Mouse (Mus musculus) myocyte (in vitro differentiated cells): ENCODE results near the gene Gapdh. TPM values are rescaled to one million over a fixed set of nuclear protein-coding genes. Genes with fewer than 3 reads are reported as not detected.

Source experiments
- H3K27me3 ChIP-seq: one replicate; pipeline ENCODE4 v1.6.1; 2011; ENCODE audit not compliant: control insufficient read depth, insufficient read depth, insufficient read length
- H3K36me3 ChIP-seq: one replicate; pipeline ENCODE4 v1.6.1; 2011; ENCODE audit not compliant: control insufficient read depth, insufficient read depth
- H3K4me2 ChIP-seq: one replicate; pipeline ENCODE4 v1.6.1; 2011; ENCODE audit warnings: low read depth, control low read depth
- H3K4me3 ChIP-seq: one replicate; pipeline ENCODE4 v1.5.1; 2011; ENCODE audit warnings: mild to moderate bottlenecking, control low read depth, moderate library complexity
- H3K79me2 ChIP-seq: one replicate; pipeline ENCODE4 v1.6.1; 2011; ENCODE audit not compliant: control insufficient read depth, insufficient read depth
- H3ac ChIP-seq: one replicate; pipeline ENCODE4 v1.6.1; 2011; ENCODE audit not compliant: control insufficient read depth, insufficient read length
- CEBPB ChIP-seq: IDR thresholded peaks from 2 replicates; pipeline ENCODE4 v1.6.1; 2011; ENCODE audit warnings: mild to moderate bottlenecking, moderate library complexity; ENCODE audit not compliant: poor library complexity, insufficient read depth, severe bottlenecking
- E2F4 ChIP-seq: IDR thresholded peaks from one replicate; pipeline ENCODE4 v1.6.1; 2011; ENCODE audit warnings: mild to moderate bottlenecking, control low read depth, moderate library complexity; ENCODE audit not compliant: insufficient read depth
- MAX ChIP-seq: IDR thresholded peaks from one replicate; pipeline ENCODE4 v1.6.1; 2011; ENCODE audit warnings: low read depth, mild to moderate bottlenecking, control low read depth
- MYOD1 ChIP-seq, 3 experiments: IDR thresholded peaks; one replicate each; pipeline ENCODE4 v1.6.1; 2011; ENCODE audit warnings: control low read depth in 2 of 3, low read depth in 2 of 3, mild to moderate bottlenecking in 2 of 3, moderate library complexity in 1 of 3; ENCODE audit not compliant: insufficient read length in 2 of 3, control insufficient read depth in 1 of 3
- MYOG ChIP-seq, 3 experiments: IDR thresholded peaks; one replicate each; pipeline ENCODE4 v1.6.1; 2011; ENCODE audit warnings: control low read depth in 2 of 3, low read depth in 2 of 3, mild to moderate bottlenecking in 2 of 3; ENCODE audit not compliant: insufficient read length in 2 of 3, control insufficient read depth in 1 of 3, insufficient read depth in 1 of 3
- POLR2A ChIP-seq: IDR thresholded peaks from one replicate; pipeline ENCODE4 v1.6.1; 2011; ENCODE audit warnings: low read depth, mild to moderate bottlenecking, control low read depth, moderate library complexity; ENCODE audit not compliant: insufficient read length
- POLR2AphosphoS2 ChIP-seq: IDR thresholded peaks from one replicate; pipeline ENCODE4 v1.6.1; 2011; ENCODE audit warnings: low read depth, control low read depth; ENCODE audit not compliant: insufficient read length
- REST ChIP-seq: IDR thresholded peaks from one replicate; pipeline ENCODE4 v1.6.1; 2011; ENCODE audit warnings: mild to moderate bottlenecking, control low read depth, moderate library complexity; ENCODE audit not compliant: insufficient read depth, insufficient read length
- SRF ChIP-seq: IDR thresholded peaks from one replicate; pipeline ENCODE4 v1.6.1; 2011; ENCODE audit warnings: low read depth; ENCODE audit not compliant: control insufficient read depth, insufficient read length
- TCF12 ChIP-seq: IDR thresholded peaks from one replicate; pipeline ENCODE4 v1.6.1; 2011; ENCODE audit warnings: mild to moderate bottlenecking, control low read depth; ENCODE audit not compliant: poor library complexity, insufficient read depth, severe bottlenecking
- TCF3 ChIP-seq: IDR thresholded peaks from one replicate; pipeline ENCODE4 v1.6.1; 2011; ENCODE audit warnings: low read depth, control low read depth; ENCODE audit not compliant: insufficient read length
- USF1 ChIP-seq: IDR thresholded peaks from one replicate; pipeline ENCODE4 v1.6.1; 2011; ENCODE audit warnings: low read depth, mild to moderate bottlenecking, control low read depth, moderate library complexity
- polyA plus RNA-seq: library from polyadenylated mRNA; unstranded; fragments of >200 nt; fragmentation: generic; extraction: Trizol; gene quantifications from one replicate; pipeline ENCODE4 v1.2.1, GENCODE M21; 2012; ENCODE audit warnings: missing spikeins

The Gapdh gene
- polyA plus RNA-seq, 1 experiment, result 9,871 TPM

DNA sequence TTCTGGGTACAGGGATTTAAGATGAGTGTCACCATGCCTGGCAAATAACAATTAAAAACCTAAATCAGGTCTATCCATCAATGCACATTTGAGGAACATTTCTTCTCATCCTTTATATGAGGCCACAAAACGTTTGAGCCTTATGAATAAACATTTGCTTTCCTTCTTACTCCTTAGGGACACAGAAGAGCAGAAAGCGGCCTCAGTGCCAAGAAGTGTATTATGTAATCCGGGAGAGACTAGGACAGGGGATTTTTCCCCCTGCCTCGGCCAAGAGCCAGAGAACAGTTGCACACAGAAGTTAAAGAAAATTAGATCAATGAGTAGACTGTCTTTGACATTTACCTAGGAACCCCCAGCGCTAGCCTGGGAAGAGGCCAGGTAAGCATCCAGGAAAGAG, 15.9 kb upstream of the Gapdh start:
- no peaks in the 10 kb centered on the region for H3K27me3 ChIP-seq
- H3ac ChIP-seq, result no peak overlapping the region
- TF ChIP-seq E2F4 (no peak), CEBPB (no peak), MAX (no peak), SRF (no peak)
- H3K79me2 ChIP-seq, result no peaks in the 10 kb centered on the region
- peaks cover 53% of the 10 kb centered on the region for H3K36me3 ChIP-seq
- no peak overlapping the region for H3K4me3 ChIP-seq
- no peak overlapping the region for H3K4me2 ChIP-seq

DNA sequence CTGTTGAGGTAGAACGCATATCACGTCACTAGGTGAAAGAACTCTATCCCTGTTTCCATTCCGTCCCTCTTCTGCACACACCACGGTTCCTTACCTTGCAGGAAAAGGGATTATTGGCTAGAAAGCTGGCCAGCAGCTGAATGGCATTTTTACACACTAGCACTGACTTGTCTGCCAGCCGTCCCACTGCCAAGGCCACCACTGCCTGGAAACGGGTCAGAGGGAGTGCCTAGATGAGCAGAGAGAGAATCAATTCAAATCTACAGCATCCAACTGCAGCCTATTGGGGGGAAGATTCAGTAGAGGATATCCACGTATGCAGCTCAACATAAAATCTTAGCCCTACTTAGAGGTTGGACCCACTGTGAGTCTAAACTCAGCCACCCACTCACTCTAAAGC, 13.3 kb upstream of the Gapdh start:
- Histone ChIP-seq H3K4me3 (no peak overlapping the region), H3K36me3 (peaks cover 31% of the 10 kb centered on the region), H3K79me2 (no peaks in the 10 kb centered on the region), H3ac (no peak overlapping the region), H3K27me3 (no peaks in the 10 kb centered on the region), H3K4me2 (no peak overlapping the region)
- TF ChIP-seq POLR2AphosphoS2 (no peak), USF1 (no peak), TCF3 (no peak), MYOG (IDR thresholded peaks at IDR 0.05; ENCODE audit: control insufficient read depth in 1 of 3, insufficient read depth in 1 of 3, insufficient read length in 2 of 3, low read depth in 2 of 3) (no peak), TCF12 (no peak), POLR2A (no peak), CEBPB (no peak), REST (no peak), SRF (no peak), MAX (no peak), MYOD1 (IDR thresholded peaks at IDR 0.05; ENCODE audit: control insufficient read depth in 1 of 3, insufficient read length in 2 of 3, low read depth in 2 of 3) (no peak), E2F4 (no peak)

- no peak for TF ChIP-seq E2F4
- no peak for TF ChIP-seq CEBPB
- TF ChIP-seq REST, result no peak
- TF ChIP-seq TCF12, result no peak
- no peak for TF ChIP-seq MYOD1 (IDR thresholded peaks at IDR 0.05; ENCODE audit: control insufficient read depth in 1 of 3, insufficient read length in 2 of 3, low read depth in 2 of 3)
- no peak for TF ChIP-seq POLR2A
- TF ChIP-seq SRF, result no peak
- no peak for TF ChIP-seq USF1
- TF ChIP-seq MAX, result no peak
- no peak for TF ChIP-seq TCF3
- TF ChIP-seq POLR2AphosphoS2, result no peak
- TF ChIP-seq MYOG (IDR thresholded peaks at IDR 0.05; ENCODE audit: control insufficient read depth in 1 of 3, insufficient read depth in 1 of 3, insufficient read length in 2 of 3, low read depth in 2 of 3), result no peak
- Histone ChIP-seq H3K27me3 (no peaks in the 10 kb centered on the region), H3K4me3 (no peak overlapping the region), H3K79me2 (no peaks in the 10 kb centered on the region), H3ac (no peak overlapping the region), H3K36me3 (peaks cover 13% of the 10 kb centered on the region), H3K4me2 (no peak overlapping the region)
Measured at GRCm38 (mm10) chr6:125175469-125175868, 9.2 kb upstream of the Gapdh start.

DNA sequence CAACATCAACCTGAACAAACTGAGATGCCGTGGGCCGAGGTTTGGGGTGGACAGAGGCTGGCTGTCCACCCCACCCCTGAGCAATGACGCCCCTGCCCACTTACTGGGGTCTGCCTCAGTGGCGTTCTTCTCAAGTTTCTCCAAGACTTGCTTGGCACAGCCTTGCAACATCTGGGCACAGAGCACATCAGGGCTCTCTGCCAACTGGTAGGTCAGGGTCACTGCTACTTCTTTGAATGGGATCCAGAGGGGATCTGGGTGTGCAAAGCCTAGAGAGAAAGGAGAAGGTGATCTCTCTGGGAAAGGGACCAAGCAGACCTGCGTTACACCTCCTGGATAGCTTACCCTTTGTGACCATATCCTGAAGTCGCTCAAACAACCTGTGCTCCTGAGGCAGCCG, 7.0 kb upstream of the Gapdh start:
- Histone ChIP-seq H3ac (no peak overlapping the region), H3K79me2 (no peaks in the 10 kb centered on the region), H3K27me3 (no peaks in the 10 kb centered on the region), H3K4me3 (no peak overlapping the region), H3K36me3 (peaks cover 7% of the 10 kb centered on the region), H3K4me2 (no peak overlapping the region)
- TF ChIP-seq CEBPB (no peak), SRF (no peak), POLR2AphosphoS2 (no peak), MYOG (IDR thresholded peaks at IDR 0.05; ENCODE audit: control insufficient read depth in 1 of 3, insufficient read depth in 1 of 3, insufficient read length in 2 of 3, low read depth in 2 of 3) (no peak)

DNA sequence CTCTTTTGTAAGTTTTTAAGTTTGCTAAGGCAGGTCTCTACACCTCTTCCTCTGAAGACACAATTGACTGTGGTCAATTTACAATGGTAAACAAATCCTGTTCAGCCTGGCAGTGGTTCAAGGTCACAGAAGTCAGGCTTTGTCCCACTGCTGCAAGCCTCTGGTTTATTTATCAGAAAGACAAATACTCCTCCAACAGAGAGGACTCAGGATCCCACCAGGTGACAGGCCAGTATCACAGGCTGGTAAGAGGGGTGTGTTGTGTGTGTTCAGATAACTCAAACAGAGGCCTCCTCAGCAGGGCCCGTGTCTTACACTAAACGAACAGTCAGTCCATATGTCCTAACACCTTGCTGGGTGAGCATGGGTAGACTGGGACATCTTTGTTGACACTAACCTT, 6.2 kb upstream of the Gapdh start:
- no peaks in the 10 kb centered on the region for H3K79me2 ChIP-seq
- no peaks in the 10 kb centered on the region for H3K27me3 ChIP-seq

More for the DNA sequence above, 6.2 kb upstream of the Gapdh start:
- Histone ChIP-seq H3K4me2 (no peak overlapping the region), H3K4me3 (no peak overlapping the region), H3ac (no peak overlapping the region), H3K36me3 (peaks cover 7% of the 10 kb centered on the region)
- TF ChIP-seq TCF3 (no peak), TCF12 (no peak), SRF (no peak), POLR2AphosphoS2 (no peak), CEBPB (no peak)
